Mouse (Mus musculus) embryonic facial prominence, embryonic 11.5 days (tissue): ENCODE measurements around the gene Tead1. TPM values are rescaled to one million over a fixed set of nuclear protein-coding genes. Genes with fewer than 3 reads are reported as not detected.

Experiments
- ATAC-seq: fragments of 200-750 bp; cut with Nextera tagmentation; replicated peaks from 2 replicates; pipeline ENCODE4 v1.8.0; 2017; ENCODE audit warnings: low read depth; ENCODE audit not compliant: insufficient number of reproducible peaks, low FRiP score, low TSS enrichment
- DNase-seq: peaks from one replicate; pipeline ENCODE4 v3.0.0-alpha.2; 2015; ENCODE audit warnings: low spot score
- H3K27ac ChIP-seq: fragments of 300-500 bp; sonication (generic); replicated peaks from 2 replicates; pipeline ENCODE4 v1.5.1; 2014; ENCODE audit warnings: mild to moderate bottlenecking, low read depth, low read length, control low read depth
- H3K27me3 ChIP-seq: fragments of 300-500 bp; sonication (generic); 2 replicates; pipeline ENCODE4 v1.6.1; 2014; ENCODE audit warnings: mild to moderate bottlenecking, low read length, moderate library complexity, mixed read lengths; ENCODE audit not compliant: control insufficient read depth, insufficient read depth
- H3K36me3 ChIP-seq: fragments of 300-500 bp; sonication (generic); replicated peaks from 2 replicates; pipeline ENCODE4 v1.6.1; 2014; ENCODE audit warnings: low read depth, mild to moderate bottlenecking, low read length, moderate library complexity, mixed read lengths; ENCODE audit not compliant: control insufficient read depth, insufficient read depth
- H3K4me1 ChIP-seq: fragments of 300-500 bp; sonication (generic); 2 replicates; pipeline ENCODE4 v1.6.1; 2014; ENCODE audit warnings: low read length, mixed read lengths; ENCODE audit not compliant: control insufficient read depth, insufficient read depth
- H3K4me2 ChIP-seq: fragments of 300-500 bp; sonication (generic); 2 replicates; pipeline ENCODE4 v1.6.1; 2014; ENCODE audit warnings: low read depth, mild to moderate bottlenecking, control low read depth, low read length, moderate library complexity
- H3K4me3 ChIP-seq: fragments of 300-500 bp; sonication (generic); 2 replicates; pipeline ENCODE4 v1.5.1; 2014; ENCODE audit warnings: low read depth, low read length, control low read depth
- H3K9ac ChIP-seq: fragments of 300-500 bp; sonication (generic); replicated peaks from 2 replicates; pipeline ENCODE4 v1.6.1; 2014; ENCODE audit warnings: mild to moderate bottlenecking, control low read depth, low read length
- H3K9me3 ChIP-seq: fragments of 300-500 bp; sonication (generic); replicated peaks from 2 replicates; pipeline ENCODE4 v1.6.1; 2016; ENCODE audit warnings: mild to moderate bottlenecking, low read length, inconsistent platforms, mixed read lengths; ENCODE audit not compliant: control insufficient read depth
- WGBS: fragments of 180-500 bp; shearing (Covaris S2); extraction: QIAGEN DNeasy Blood & Tissue Kit; methylation state at CpG from one replicate; pipeline ENCODE4 v1.1.7; 2014; 5-methylcytosine and 5-hydroxymethylcytosine counted together
- polyA plus RNA-seq: library from polyadenylated mRNA; unstranded; fragments of >200 nt; fragmentation: Nextera tagmentation; extraction: Ambion mirVana; gene quantifications from 2 replicates; pipeline ENCODE4 v1.2.1, GENCODE M21; 2014

Tead1 gene
- polyA plus RNA-seq, 1 experiment from 2014 or later, result 16.7 TPM

DNA sequence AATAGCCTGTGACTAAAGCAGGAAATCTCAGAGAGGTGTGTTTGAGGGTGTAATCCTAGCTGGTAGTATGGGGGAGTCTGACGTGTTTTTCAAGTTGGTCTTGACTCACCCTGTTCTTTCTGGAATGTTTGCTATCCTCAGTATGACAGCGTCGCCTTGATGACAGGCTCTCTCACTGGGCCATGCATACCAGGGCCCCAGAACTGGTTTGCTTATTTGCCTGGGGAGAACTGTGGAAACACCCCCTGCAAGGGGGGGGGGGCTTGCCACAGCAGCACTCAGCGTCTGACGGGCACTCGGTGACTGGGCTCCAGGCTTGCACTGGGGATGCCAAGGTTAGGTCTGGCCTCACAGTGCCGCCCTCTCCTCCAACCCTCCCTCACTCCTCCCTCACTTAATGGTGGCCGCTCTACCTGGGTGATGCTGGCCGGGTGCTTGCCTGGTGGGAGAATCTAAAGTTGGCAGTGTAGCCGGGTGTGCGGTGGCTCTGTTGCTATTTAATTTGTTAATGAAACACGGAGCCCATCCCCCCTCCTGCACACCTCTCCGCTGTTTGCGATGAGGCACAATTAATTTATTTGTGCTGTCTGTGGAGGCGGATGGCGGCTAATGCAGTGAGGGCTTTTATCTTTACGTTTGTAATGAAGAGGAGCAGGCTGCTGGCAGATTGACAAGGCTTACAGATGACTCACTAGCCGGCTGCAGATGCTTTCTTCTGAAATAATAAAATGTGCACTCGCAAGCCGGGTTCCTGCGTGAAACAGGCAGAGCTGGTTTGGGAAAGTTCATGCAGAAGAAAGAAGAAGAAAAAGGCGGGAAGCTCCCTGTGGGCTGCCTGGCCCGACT lies 41.2 kb downstream of the Tead1 start:
- no peaks in the 10 kb centered on the region for H3K27me3 ChIP-seq
- H3K9ac ChIP-seq, result peak overlapping the region; percentile 19; the same call in 1 of the 2 replicates
- H3K4me1 ChIP-seq, result peaks cover 4% of the 10 kb centered on the region
- H3K27ac ChIP-seq, result no peak overlapping the region
- peak; percentile 57 for ATAC-seq
- no peaks in the 10 kb centered on the region for H3K9me3 ChIP-seq
- H3K4me2 ChIP-seq, result peak overlapping the region; percentile 33
- peak; percentile 47 for DNase-seq
- no peaks in the 10 kb centered on the region for H3K36me3 ChIP-seq
- H3K4me3 ChIP-seq, result no peak overlapping the region
- WGBS, result 19% methylated on average over 23 of the region's 23 CpGs

DNA sequence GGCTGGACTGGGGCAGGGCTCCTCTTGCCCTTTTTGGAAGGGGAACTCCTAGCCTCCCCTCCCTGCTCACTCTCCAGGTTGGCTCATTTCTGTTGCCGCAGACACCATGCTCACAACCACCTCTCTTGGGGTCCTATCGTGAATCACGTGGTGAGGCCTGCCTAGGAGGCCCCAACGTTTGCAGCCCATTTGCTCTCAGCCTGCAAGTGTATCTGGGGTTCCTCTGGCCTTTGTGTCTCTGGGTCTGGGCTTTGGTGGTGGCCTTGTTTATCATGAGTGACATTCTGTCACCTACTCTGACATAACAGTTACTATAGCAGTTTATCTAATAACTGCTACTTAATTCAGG lies 41.8 kb downstream of the Tead1 start:
- 35% methylated on average over 4 of the region's 4 CpGs for WGBS
- H3K27ac ChIP-seq, result no peak overlapping the region
- H3K4me2 ChIP-seq, result no peak overlapping the region
- H3K9ac ChIP-seq, result no peak overlapping the region
- peaks cover 4% of the 10 kb centered on the region for H3K4me1 ChIP-seq
- no peak for ATAC-seq
- no peaks in the 10 kb centered on the region for H3K36me3 ChIP-seq
- no peaks in the 10 kb centered on the region for H3K9me3 ChIP-seq
- no peaks in the 10 kb centered on the region for H3K27me3 ChIP-seq
- no peak overlapping the region for H3K4me3 ChIP-seq
- DNase-seq, result no peak

DNA sequence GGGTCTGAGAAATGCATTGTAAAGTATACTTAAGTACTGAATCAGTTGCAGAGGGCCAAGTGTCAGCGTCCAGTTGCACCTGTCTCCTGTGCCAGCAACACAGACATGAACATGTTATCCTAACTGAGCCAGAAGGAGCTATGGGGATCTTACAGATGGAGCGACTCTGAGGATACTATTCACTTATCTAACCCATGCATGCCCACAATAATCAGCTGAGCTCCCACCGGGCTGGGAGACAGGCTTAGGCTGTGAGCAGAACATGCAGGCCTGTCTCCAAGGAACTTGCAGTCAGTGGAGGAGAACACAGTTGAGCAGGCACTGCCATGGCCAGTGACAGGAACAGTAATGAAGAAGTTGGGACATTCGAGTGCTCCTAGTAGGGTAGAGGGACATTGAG lies 42.7 kb downstream of the Tead1 start:
- Histone ChIP-seq H3K4me3 (no peak overlapping the region), H3K4me2 (no peak overlapping the region), H3K4me1 (peaks cover 4% of the 10 kb centered on the region), H3K36me3 (no peaks in the 10 kb centered on the region), H3K9me3 (no peaks in the 10 kb centered on the region), H3K9ac (no peak overlapping the region), H3K27ac (no peak overlapping the region), H3K27me3 (no peaks in the 10 kb centered on the region)
- ATAC-seq (no peak), DNase-seq (no peak)
- 77% methylated on average over 4 of the region's 4 CpGs for WGBS

GRCm38 (mm10) chr7:112728399-112728798 lies 49.3 kb downstream of the Tead1 start:
- WGBS, result 80% methylated on average over 2 of the region's 2 CpGs
- Histone ChIP-seq H3K27ac (no peak overlapping the region), H3K4me1 (no peaks in the 10 kb centered on the region), H3K36me3 (no peaks in the 10 kb centered on the region), H3K9ac (no peak overlapping the region), H3K4me3 (no peak overlapping the region), H3K9me3 (no peaks in the 10 kb centered on the region), H3K27me3 (no peaks in the 10 kb centered on the region), H3K4me2 (no peak overlapping the region)
- ATAC-seq, result no peak
- DNase-seq, result no peak

GRCm38 (mm10) chr7:112730209-112730608 lies 51.1 kb downstream of the Tead1 start:
- no peak for ATAC-seq
- no peak overlapping the region for H3K27ac ChIP-seq
- H3K27me3 ChIP-seq, result no peaks in the 10 kb centered on the region
- H3K9ac ChIP-seq, result no peak overlapping the region
- no peaks in the 10 kb centered on the region for H3K36me3 ChIP-seq
- 47% methylated on average over 5 of the region's 5 CpGs for WGBS
- H3K9me3 ChIP-seq, result no peaks in the 10 kb centered on the region
- no peak overlapping the region for H3K4me2 ChIP-seq
- peak; percentile 33 for DNase-seq
- no peak overlapping the region for H3K4me3 ChIP-seq
- no peaks in the 10 kb centered on the region for H3K4me1 ChIP-seq

- H3K9ac ChIP-seq, result no peak overlapping the region
- ATAC-seq (no peak), DNase-seq (no peak)
- no peak overlapping the region for H3K27ac ChIP-seq
- no peaks in the 10 kb centered on the region for H3K9me3 ChIP-seq
- no peaks in the 10 kb centered on the region for H3K4me1 ChIP-seq
- WGBS, result 73% methylated on average over 8 of the region's 8 CpGs
- no peak overlapping the region for H3K4me3 ChIP-seq
- no peaks in the 10 kb centered on the region for H3K36me3 ChIP-seq
- no peaks in the 10 kb centered on the region for H3K27me3 ChIP-seq
- H3K4me2 ChIP-seq, result no peak overlapping the region
These were observed 52.5 kb downstream of the Tead1 start for GRCm38 (mm10) chr7:112731584-112731983.

DNA sequence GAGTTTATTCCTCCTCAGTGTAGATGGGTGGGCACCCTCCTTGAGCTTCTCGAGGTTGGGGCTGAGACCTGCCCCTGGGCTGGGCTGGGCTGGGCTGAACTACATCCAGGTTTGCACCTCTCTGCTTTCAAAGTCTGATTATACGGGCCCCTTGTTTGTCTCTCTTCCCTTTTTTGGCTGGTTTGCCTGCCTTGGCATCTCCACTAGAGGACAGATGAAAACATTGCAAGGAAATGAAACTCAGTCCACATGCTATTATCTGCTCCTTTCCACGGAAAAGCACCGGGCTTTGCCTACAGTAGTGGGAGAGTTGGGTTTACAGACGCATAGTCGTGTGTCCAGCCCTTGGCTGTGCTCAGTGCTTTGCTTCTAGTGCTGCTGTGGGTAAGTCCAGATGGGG lies 60.1 kb downstream of the Tead1 start:
- no peak overlapping the region for H3K27ac ChIP-seq
- H3K27me3 ChIP-seq, result no peaks in the 10 kb centered on the region
- DNase-seq (no peak), ATAC-seq (no peak)
- no peak overlapping the region for H3K4me2 ChIP-seq
- no peaks in the 10 kb centered on the region for H3K9me3 ChIP-seq
- WGBS, result 77% methylated on average over 6 of the region's 6 CpGs
- no peaks in the 10 kb centered on the region for H3K36me3 ChIP-seq
- H3K4me3 ChIP-seq, result no peak overlapping the region
- H3K4me1 ChIP-seq, result peaks cover 19% of the 10 kb centered on the region
- no peak overlapping the region for H3K9ac ChIP-seq

GRCm38 (mm10) chr7:112741790-112742189 lies 62.7 kb downstream of the Tead1 start:
- H3K27me3 ChIP-seq, result no peaks in the 10 kb centered on the region
- no peak overlapping the region for H3K4me3 ChIP-seq
- peaks cover 19% of the 10 kb centered on the region for H3K4me1 ChIP-seq
- no peak overlapping the region for H3K27ac ChIP-seq
- DNase-seq (no peak), ATAC-seq (no peak)
- WGBS, result 22% methylated on average over 12 of the region's 12 CpGs
- no peaks in the 10 kb centered on the region for H3K9me3 ChIP-seq
- no peaks in the 10 kb centered on the region for H3K36me3 ChIP-seq
- no peak overlapping the region for H3K9ac ChIP-seq
- H3K4me2 ChIP-seq, result no peak overlapping the region
